Mouse (Mus musculus): ENCODE data around the gene Atp11a.

The Atp11a gene

GRCm38 (mm10) chr8:12906597-12906996 is 149.8 kb downstream of the Atp11a start:
- DNase-seq (ENCODE audit: low spot score): no peak

- no peak for DNase-seq (ENCODE audit: low spot score)
These were observed 150.9 kb downstream of the Atp11a start for GRCm38 (mm10) chr8:12907730-12908129.

GRCm38 (mm10) chr8:12912011-12912410 is 155.2 kb downstream of the Atp11a start:
- DNase-seq (ENCODE audit: low spot score): no peak

- no peak for DNase-seq (ENCODE audit: low spot score)
These were observed 158.6 kb downstream of the Atp11a start for GRCm38 (mm10) chr8:12915187-12916006.

- DNase-seq (ENCODE audit: low spot score): no peak
These were observed 159.5 kb downstream of the Atp11a start for GRCm38 (mm10) chr8:12916156-12916900.

GRCm38 (mm10) chr8:12917029-12917428 is 160.2 kb downstream of the Atp11a start:
- no peak for DNase-seq (ENCODE audit: low spot score)

- DNase-seq (ENCODE audit: low spot score): no peak
These were observed 161.0 kb downstream of the Atp11a start for GRCm38 (mm10) chr8:12917831-12918230.

Data from ovary, postnatal 10 days (tissue).